Mouse (Mus musculus): Measurements from ENCODE around the gene Trpm1.

- TF ChIP-seq CTCF (IDR thresholded peaks at IDR 0.05; ENCODE audit: borderline replicate concordance, insufficient read depth, low read depth, low read length) (no peak), POLR2A (IDR thresholded peaks at IDR 0.05; ENCODE audit: borderline replicate concordance, insufficient read depth, low read length) (no peak)
Observed at GRCm38 (mm10) chr7:64219765-64220164, 66.1 kb downstream of the Trpm1 start.

Data from cerebellum, adult 2 months (tissue).